Mouse (Mus musculus) small intestine, adult 2 months (tissue): ENCODE measurements around the gene Tead3. TPM values are rescaled to one million over a fixed set of nuclear protein-coding genes. Genes with fewer than 3 reads are reported as not detected.
A peak's percentile ranks its signal among the peaks of the same experiment; 100 is the strongest.

Source experiments
- H3K27ac ChIP-seq: fragments of 200-500 bp; 2 replicates; pipeline ENCODE4 v1.5.1; 2012; ENCODE audit warnings: low read depth, low read length, control low read depth, inconsistent platforms; ENCODE audit not compliant: insufficient read depth
- H3K27me3 ChIP-seq: fragments of 200-500 bp; 2 replicates; pipeline ENCODE4 v1.6.1; 2012; ENCODE audit warnings: mild to moderate bottlenecking, moderate library complexity, low read length, inconsistent platforms; ENCODE audit not compliant: control insufficient read depth, insufficient read depth
- H3K36me3 ChIP-seq: fragments of 200-500 bp; 2 replicates; pipeline ENCODE4 v1.6.1; 2012; ENCODE audit warnings: mild to moderate bottlenecking, low read length, control low read depth, inconsistent platforms; ENCODE audit not compliant: control insufficient read depth, insufficient read depth
- H3K4me1 ChIP-seq: fragments of 200-500 bp; 2 replicates; pipeline ENCODE4 v1.6.1; 2012; ENCODE audit warnings: low read length, inconsistent platforms, mixed read lengths; ENCODE audit not compliant: control insufficient read depth, insufficient read depth, insufficient read length
- H3K4me3 ChIP-seq: fragments of 200-500 bp; 2 replicates; pipeline ENCODE4 v1.5.1; 2012; ENCODE audit warnings: low read depth, mild to moderate bottlenecking, control low read depth, inconsistent platforms, low read length, moderate library complexity
- CTCF ChIP-seq: fragments of 200-500 bp; IDR thresholded peaks from 2 replicates; pipeline ENCODE4 v1.5.1; 2012; ENCODE audit warnings: low read depth, mild to moderate bottlenecking, control low read depth, inconsistent platforms, low read length, moderate library complexity, mixed read lengths; ENCODE audit not compliant: insufficient replicate concordance, insufficient read length; ENCODE audit errors: extremely low read depth
- POLR2A ChIP-seq: fragments of 200-500 bp; IDR thresholded peaks from 2 replicates; pipeline ENCODE4 v1.6.1; 2012; ENCODE audit warnings: low read depth, mild to moderate bottlenecking, control low read depth, inconsistent platforms, low read length, moderate library complexity
- WGBS: fragments of 180-500 bp; shearing (Covaris S2); methylation state at CpG from one replicate; pipeline ENCODE4 v1.1.7; 2018; 5-methylcytosine and 5-hydroxymethylcytosine counted together
- polyA plus RNA-seq: library from polyadenylated mRNA; depleted of rRNA; stranded (reverse); fragments of >200 nt; gene quantifications from 2 replicates; pipeline ENCODE4 v1.2.3, GENCODE M21; 2012

Tead3 gene
- polyA plus RNA-seq, 1 experiment = 36.7 TPM

GRCm38 (mm10) chr17:28349264-28349880, 1.2 kb downstream of the Tead3 start:
- Histone ChIP-seq H3K4me3 (peak overlapping the region; percentile 83), H3K4me1 (peaks cover 22% of the 10 kb centered on the region), H3K27me3 (peaks cover 6% of the 10 kb centered on the region), H3K36me3 (no peaks in the 10 kb centered on the region), H3K27ac (peak overlapping the region; percentile 77)
- 10% methylated on average over 13 of the region's 13 CpGs for WGBS
- TF ChIP-seq CTCF = no peak
- no peak for TF ChIP-seq POLR2A

- TF ChIP-seq POLR2A = no peak
- TF ChIP-seq CTCF = no peak
- Histone ChIP-seq H3K4me1 (peaks cover 22% of the 10 kb centered on the region), H3K36me3 (no peaks in the 10 kb centered on the region), H3K4me3 (peak overlapping the region; percentile 35), H3K27me3 (peaks cover 6% of the 10 kb centered on the region), H3K27ac (peak overlapping the region; percentile 19; the same call in 1 of the 2 replicates)
- WGBS = 43% methylated on average over 6 of the region's 6 CpGs
These were observed 2.4 kb downstream of the Tead3 start for GRCm38 (mm10) chr17:28348211-28348610.

GRCm38 (mm10) chr17:28347327-28347726, 3.3 kb downstream of the Tead3 start:
- H3K27ac ChIP-seq = no peak overlapping the region
- no peak overlapping the region for H3K4me3 ChIP-seq
- peaks cover 6% of the 10 kb centered on the region for H3K27me3 ChIP-seq
- no peak for TF ChIP-seq POLR2A
- H3K36me3 ChIP-seq = no peaks in the 10 kb centered on the region
- WGBS = 78% methylated on average over 10 of the region's 10 CpGs
- peaks cover 27% of the 10 kb centered on the region for H3K4me1 ChIP-seq

GRCm38 (mm10) chr17:28345882-28346281, 4.7 kb downstream of the Tead3 start:
- H3K36me3 ChIP-seq = no peaks in the 10 kb centered on the region
- 70% methylated on average over 10 of the region's 10 CpGs for WGBS
- H3K27ac ChIP-seq = peak overlapping the region; percentile 78
- H3K4me3 ChIP-seq = peak overlapping the region; percentile 14; the same call in 1 of the 2 replicates
- H3K27me3 ChIP-seq = no peaks in the 10 kb centered on the region
- no peak for TF ChIP-seq POLR2A
- no peak for TF ChIP-seq CTCF
- peaks cover 25% of the 10 kb centered on the region for H3K4me1 ChIP-seq

GRCm38 (mm10) chr17:28345271-28345721, 5.3 kb downstream of the Tead3 start:
- H3K4me3 ChIP-seq = peak overlapping the region; percentile 14

GRCm38 (mm10) chr17:28344670-28345069, 5.9 kb downstream of the Tead3 start:
- Histone ChIP-seq H3K4me1 (peaks cover 30% of the 10 kb centered on the region), H3K27me3 (no peaks in the 10 kb centered on the region), H3K4me3 (no peak overlapping the region), H3K36me3 (peaks cover under 1% of the 10 kb centered on the region; the same call in 1 of the 2 replicates), H3K27ac (peak overlapping the region; percentile 78)
- WGBS = 80% methylated on average over 3 of the region's 3 CpGs
- no peak for TF ChIP-seq CTCF

More at GRCm38 (mm10) chr17:28345271-28345721, 5.3 kb downstream of the Tead3 start:
- TF ChIP-seq CTCF = no peak
- TF ChIP-seq POLR2A = no peak
- no peaks in the 10 kb centered on the region for H3K27me3 ChIP-seq
- WGBS = 47% methylated on average over 8 of the region's 8 CpGs
- peaks cover 30% of the 10 kb centered on the region for H3K4me1 ChIP-seq
- no peaks in the 10 kb centered on the region for H3K36me3 ChIP-seq
- peak overlapping the region; percentile 78 for H3K27ac ChIP-seq

- Histone ChIP-seq H3K4me1 (peaks cover 30% of the 10 kb centered on the region), H3K27ac (peak overlapping the region; percentile 78), H3K36me3 (peaks cover 4% of the 10 kb centered on the region; the same call in 1 of the 2 replicates), H3K4me3 (no peak overlapping the region), H3K27me3 (no peaks in the 10 kb centered on the region)
- TF ChIP-seq CTCF = no peak
- TF ChIP-seq POLR2A = no peak
- 71% methylated on average over 4 of the region's 4 CpGs for WGBS
These were observed 6.5 kb downstream of the Tead3 start for GRCm38 (mm10) chr17:28344050-28344607.
